In genomic region chr8:10928836-10929235, GRCm38 (mm10) we compare ENCODE assay signal across 10 mouse cellular contexts.
DNase-seq lines count a peak whose midpoint lies in the region; ATAC-seq and TF ChIP-seq lines count a peak whose summit lies in the region.
"Had no signal": no experiment of that assay in that cellular context is flagged by ENCODE, and none has a peak within 500 bp of the region (broad histone marks: within the 10 kb centered on the region; RNA-seq: fewer than 3 reads in every experiment).

No protein-coding gene starts in this region.

- no peaks in the 10 kb centered on the region for H3K36me3 ChIP-seq in heart, embryonic 11.5 days (ENCODE audit: control insufficient read depth, insufficient read depth, low read length)
- no peaks in the 10 kb centered on the region for H3K36me3 ChIP-seq in lung, embryonic 15.5 days
- no peaks in the 10 kb centered on the region for H3K36me3 ChIP-seq in hindbrain, embryonic 16.5 days (ENCODE audit: control insufficient read depth, insufficient read depth, low read length)
- H3K36me3 ChIP-seq in midbrain, postnatal 0 days (ENCODE audit: insufficient read depth, low read length): no peaks in the 10 kb centered on the region
- H3K36me3 ChIP-seq: neural tube, embryonic 12.5 days had no signal

- 74% methylated on average over 3 of the region's 3 CpGs for WGBS in heart, embryonic 11.5 days (ENCODE audit: insufficient replicate concordance)
- 64% methylated on average over 3 of the region's 3 CpGs for WGBS in lung, embryonic 15.5 days
- WGBS in hindbrain, embryonic 16.5 days: 67% methylated on average over 3 of the region's 3 CpGs
- 73% methylated on average over 3 of the region's 3 CpGs for WGBS in midbrain, postnatal 0 days

- no peak overlapping the region for H3K4me2 ChIP-seq in heart, embryonic 11.5 days
- H3K4me2 ChIP-seq in lung, embryonic 15.5 days: peak overlapping the region; percentile 34
- peak overlapping the region; percentile 19; the same call in 1 of the 2 replicates for H3K4me2 ChIP-seq in hindbrain, embryonic 16.5 days (ENCODE audit: low read length)
- H3K4me2 ChIP-seq in midbrain, postnatal 0 days (ENCODE audit: low read depth, low read length, poor library complexity, severe bottlenecking): no peak overlapping the region
- H3K4me2 ChIP-seq: neural tube, embryonic 12.5 days had no signal

- 0 out of 2 replicates have a peak, but pooled peaks cover 2% of the 10 kb centered on the region for H3K27me3 ChIP-seq in heart, embryonic 11.5 days (ENCODE audit: control insufficient read depth, insufficient read depth, low read length)
- peaks cover 51% of the 10 kb centered on the region for H3K27me3 ChIP-seq in lung, embryonic 15.5 days
- H3K27me3 ChIP-seq in hindbrain, embryonic 16.5 days (replicated peaks; ENCODE audit: control insufficient read depth, insufficient read depth, low read length): peaks cover 3% of the 10 kb centered on the region; the same call in 1 of the 2 replicates
- H3K27me3 ChIP-seq in midbrain, postnatal 0 days (ENCODE audit: insufficient read depth, low read length): no peaks in the 10 kb centered on the region
- H3K27me3 ChIP-seq: neural tube, embryonic 12.5 days had no signal

- no peak for TF ChIP-seq CTCF in midbrain, postnatal 0 days (IDR thresholded peaks at IDR 0.05)

- H3K9me3 ChIP-seq in heart, embryonic 11.5 days (replicated peaks; ENCODE audit: control insufficient read depth, low read length): no peaks in the 10 kb centered on the region
- no peaks in the 10 kb centered on the region for H3K9me3 ChIP-seq in lung, embryonic 15.5 days
- no peaks in the 10 kb centered on the region for H3K9me3 ChIP-seq in hindbrain, embryonic 16.5 days (ENCODE audit: control insufficient read depth, low read length)
- no peaks in the 10 kb centered on the region for H3K9me3 ChIP-seq in midbrain, postnatal 0 days (ENCODE audit: low read length)
- H3K9me3 ChIP-seq: neural tube, embryonic 12.5 days had no signal

- intact Hi-C loops in heart, postnatal 25 days (cut with DNase I): no loop called here

- no peak overlapping the region for H3K4me3 ChIP-seq in heart, embryonic 11.5 days (ENCODE audit: low read depth, low read length)
- H3K4me3 ChIP-seq in lung, embryonic 15.5 days: no peak overlapping the region
- no peak overlapping the region for H3K4me3 ChIP-seq in hindbrain, embryonic 16.5 days (ENCODE audit: low read length)
- no peak overlapping the region for H3K4me3 ChIP-seq in midbrain, postnatal 0 days (ENCODE audit: low read depth, low read length)
- H3K4me3 ChIP-seq: neural tube, embryonic 12.5 days had no signal

- no peak overlapping the region for H3K9ac ChIP-seq in heart, embryonic 11.5 days (ENCODE audit: low read depth, low read length)
- no peak overlapping the region for H3K9ac ChIP-seq in lung, embryonic 15.5 days
- no peak overlapping the region; the same call in 1 of the 2 replicates for H3K9ac ChIP-seq in hindbrain, embryonic 16.5 days (ENCODE audit: low read depth, low read length)
- 0 out of 2 replicates have a peak overlapping the region, but pooled peaks have one; percentile 4 for H3K9ac ChIP-seq in midbrain, postnatal 0 days (replicated peaks; ENCODE audit: low read length, poor library complexity, severe bottlenecking)
- H3K9ac ChIP-seq: neural tube, embryonic 12.5 days had no signal

- H3K27ac ChIP-seq in heart, embryonic 11.5 days (ENCODE audit: low read depth, low read length): peak overlapping the region; percentile 65
- H3K27ac ChIP-seq in lung, embryonic 15.5 days: peak overlapping the region; percentile 51
- peak overlapping the region; percentile 72; the same call in 1 of the 2 replicates for H3K27ac ChIP-seq in hindbrain, embryonic 16.5 days (ENCODE audit: low read depth, low read length)
- no peak overlapping the region for H3K27ac ChIP-seq in midbrain, postnatal 0 days (ENCODE audit: low read depth, low read length)
- H3K27ac ChIP-seq: macrophage; neural tube, embryonic 12.5 days had no signal

- no peak for DNase-seq in heart, postnatal 25 days (ENCODE audit: low spot score)
- no peak for DNase-seq in lung, adult 18-20 months
- DNase-seq in midbrain, postnatal 0 days (ENCODE audit: low spot score): peak; percentile 42
- no peak for DNase-seq in MN1 (ENCODE audit: low spot score)
- no peak for DNase-seq in T-cell, adult 2 months (ENCODE audit: low spot score)

- ATAC-seq in heart, embryonic 11.5 days (replicated peaks; ENCODE audit: insufficient number of reproducible peaks, low FRiP score, low TSS enrichment): no peak
- peak; percentile 3; the same call in 1 of the 2 replicates for ATAC-seq in lung, embryonic 15.5 days (ENCODE audit: borderline replicate concordance, extremely low read depth, low FRiP score, low TSS enrichment)
- ATAC-seq in hindbrain, embryonic 16.5 days: no peak
- ATAC-seq in midbrain, postnatal 0 days (ENCODE audit: low FRiP score): no peak; the same call in none of the 2 replicates

- H3K4me1 ChIP-seq in heart, embryonic 11.5 days (ENCODE audit: control insufficient read depth, insufficient read depth, low read length): peaks cover 35% of the 10 kb centered on the region
- H3K4me1 ChIP-seq in lung, embryonic 15.5 days: peaks cover 48% of the 10 kb centered on the region
- peaks cover 38% of the 10 kb centered on the region for H3K4me1 ChIP-seq in hindbrain, embryonic 16.5 days (ENCODE audit: control insufficient read depth, insufficient read depth, low read depth, low read length)
- H3K4me1 ChIP-seq in midbrain, postnatal 0 days (ENCODE audit: insufficient read depth, low read length): peaks cover 19% of the 10 kb centered on the region; the same call in 1 of the 2 replicates

Comparison
In these comparisons a context has a peak if more than half of its experiments do, and no peak if none do; other contexts are left out.
1. H3K4me2 ChIP-seq: peak in lung, embryonic 15.5 days (single experiment) and hindbrain, embryonic 16.5 days (single experiment); none in heart, embryonic 11.5 days (single experiment) and midbrain, postnatal 0 days (single experiment).